Mouse (Mus musculus) forebrain, embryonic 13.5 days (tissue): ENCODE data around the gene Gcnt4. TPM values are rescaled to one million over a fixed set of nuclear protein-coding genes. Genes with fewer than 3 reads are reported as not detected.

Experiments
- ATAC-seq: fragments of 200-750 bp; cut with Nextera tagmentation; 2 replicates; pipeline ENCODE4 v1.8.0; 2017
- H3K27ac ChIP-seq: fragments of 300-500 bp; sonication (generic); 2 replicates; pipeline ENCODE4 v1.5.1; 2015; ENCODE audit warnings: inconsistent platforms, mild to moderate bottlenecking, moderate library complexity
- H3K27me3 ChIP-seq: fragments of 300-500 bp; sonication (generic); 2 replicates; pipeline ENCODE4 v1.6.1; 2015; ENCODE audit warnings: mild to moderate bottlenecking, inconsistent platforms
- H3K36me3 ChIP-seq: fragments of 300-500 bp; sonication (generic); 2 replicates; pipeline ENCODE4 v1.6.1; 2015; ENCODE audit warnings: mild to moderate bottlenecking, inconsistent platforms; ENCODE audit not compliant: poor library complexity, severe bottlenecking
- H3K4me1 ChIP-seq: fragments of 300-500 bp; sonication (generic); 2 replicates; pipeline ENCODE4 v1.6.1; 2015; ENCODE audit warnings: inconsistent platforms
- H3K4me2 ChIP-seq: fragments of 300-500 bp; sonication (generic); 2 replicates; pipeline ENCODE4 v1.6.1; 2015; ENCODE audit warnings: inconsistent platforms, mild to moderate bottlenecking, moderate library complexity
- H3K4me3 ChIP-seq: fragments of 300-500 bp; sonication (generic); 2 replicates; pipeline ENCODE4 v1.5.1; 2015; ENCODE audit warnings: mild to moderate bottlenecking, inconsistent platforms
- H3K9ac ChIP-seq: fragments of 300-500 bp; sonication (generic); 2 replicates; pipeline ENCODE4 v1.6.1; 2015; ENCODE audit warnings: mild to moderate bottlenecking, inconsistent platforms
- H3K9me3 ChIP-seq: fragments of 300-500 bp; sonication (generic); replicated peaks from 2 replicates; pipeline ENCODE4 v1.6.1; 2016; ENCODE audit warnings: inconsistent platforms
- whole genome bisulfite sequencing: fragments of 180-500 bp; shearing (Covaris S2); methylation state at CpG from one replicate; pipeline ENCODE4 v1.1.7; 2015; 5-methylcytosine and 5-hydroxymethylcytosine counted together
- polyA plus RNA-seq: library from polyadenylated mRNA; unstranded; fragments of >200 nt; fragmentation: Nextera tagmentation; extraction: Ambion mirVana; gene quantifications from 2 replicates; pipeline ENCODE4 v1.2.1, GENCODE M21; 2015

Gcnt4 gene
- polyA plus RNA-seq, 1 experiment from 2014 or later = 0.03 TPM

DNA sequence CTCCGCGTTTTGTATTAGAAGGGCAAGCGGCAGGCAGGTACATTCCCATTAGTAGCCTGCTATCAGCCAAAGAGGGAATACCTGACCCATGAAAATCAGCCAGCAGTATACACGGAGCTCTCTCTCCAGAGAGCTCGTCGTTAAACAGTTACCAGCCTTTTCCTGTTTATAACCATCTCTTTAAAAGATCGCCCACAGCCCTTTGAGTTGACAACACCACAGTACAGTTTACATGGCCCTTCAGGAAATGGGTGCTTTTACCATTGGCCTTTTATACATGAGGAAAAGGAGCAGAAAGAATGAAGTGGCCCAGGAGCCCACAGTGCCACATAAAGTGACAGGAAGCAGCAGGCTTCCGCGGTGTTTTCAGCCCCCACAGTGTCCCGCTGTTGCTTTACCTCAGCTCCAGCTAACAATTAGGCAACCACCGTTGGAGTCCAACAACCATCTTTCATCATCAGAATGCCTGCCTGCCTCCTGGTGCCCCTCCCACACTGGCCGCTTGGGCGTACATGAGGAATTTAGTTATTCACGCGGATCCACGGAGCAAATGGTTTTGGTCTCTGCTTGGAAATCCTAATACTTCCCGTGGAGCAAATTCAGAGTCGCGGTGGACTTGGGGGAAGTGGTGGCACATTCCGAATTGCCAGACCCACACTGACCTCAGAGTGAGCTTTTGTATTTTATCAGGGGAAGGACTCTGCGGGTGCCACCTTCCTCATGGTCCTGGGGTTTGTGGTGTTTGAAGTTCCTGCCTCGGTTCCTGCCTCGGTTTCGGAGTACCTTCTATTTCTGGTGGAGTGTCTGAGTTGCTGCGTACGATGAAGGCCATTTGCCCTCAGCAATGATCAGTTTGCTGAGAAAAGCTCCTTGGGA lies 59.0 kb downstream of the Gcnt4 start:
- Histone ChIP-seq H3K4me1 (no peaks in the 10 kb centered on the region), H3K9me3 (no peaks in the 10 kb centered on the region), H3K4me3 (no peak overlapping the region), H3K4me2 (no peak overlapping the region; the same call in 1 of the 2 replicates), H3K27ac (no peak overlapping the region), H3K27me3 (no peaks in the 10 kb centered on the region), H3K36me3 (no peaks in the 10 kb centered on the region), H3K9ac (no peak overlapping the region)
- WGBS = 64% methylated on average over 26 of the region's 26 CpGs
- ATAC-seq = no peak

DNA sequence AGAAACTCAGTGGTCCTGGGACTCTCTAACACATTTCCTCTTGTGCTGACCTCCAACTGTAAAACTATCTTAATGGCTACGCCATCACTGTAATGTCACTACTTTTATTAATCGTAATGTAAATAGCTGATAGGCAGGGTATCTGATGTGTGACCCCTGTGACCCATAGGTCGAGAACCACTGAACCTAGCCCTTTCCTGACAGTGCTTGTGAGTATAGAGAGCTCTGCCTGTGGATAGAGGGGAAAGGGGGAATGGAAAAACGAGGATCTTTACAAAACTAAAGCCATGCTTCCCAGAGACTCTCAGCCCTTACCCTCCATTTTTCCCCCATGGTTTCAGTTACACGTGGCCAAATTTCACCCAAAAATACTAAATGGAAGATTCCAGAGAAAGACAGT lies 60.2 kb downstream of the Gcnt4 start:
- Histone ChIP-seq H3K4me1 (no peaks in the 10 kb centered on the region), H3K4me2 (no peak overlapping the region), H3K36me3 (no peaks in the 10 kb centered on the region), H3K27me3 (no peaks in the 10 kb centered on the region), H3K27ac (no peak overlapping the region), H3K9ac (no peak overlapping the region), H3K9me3 (no peaks in the 10 kb centered on the region), H3K4me3 (no peak overlapping the region)
- ATAC-seq = no peak
- 80% methylated on average over 5 of the region's 5 CpGs for WGBS

DNA sequence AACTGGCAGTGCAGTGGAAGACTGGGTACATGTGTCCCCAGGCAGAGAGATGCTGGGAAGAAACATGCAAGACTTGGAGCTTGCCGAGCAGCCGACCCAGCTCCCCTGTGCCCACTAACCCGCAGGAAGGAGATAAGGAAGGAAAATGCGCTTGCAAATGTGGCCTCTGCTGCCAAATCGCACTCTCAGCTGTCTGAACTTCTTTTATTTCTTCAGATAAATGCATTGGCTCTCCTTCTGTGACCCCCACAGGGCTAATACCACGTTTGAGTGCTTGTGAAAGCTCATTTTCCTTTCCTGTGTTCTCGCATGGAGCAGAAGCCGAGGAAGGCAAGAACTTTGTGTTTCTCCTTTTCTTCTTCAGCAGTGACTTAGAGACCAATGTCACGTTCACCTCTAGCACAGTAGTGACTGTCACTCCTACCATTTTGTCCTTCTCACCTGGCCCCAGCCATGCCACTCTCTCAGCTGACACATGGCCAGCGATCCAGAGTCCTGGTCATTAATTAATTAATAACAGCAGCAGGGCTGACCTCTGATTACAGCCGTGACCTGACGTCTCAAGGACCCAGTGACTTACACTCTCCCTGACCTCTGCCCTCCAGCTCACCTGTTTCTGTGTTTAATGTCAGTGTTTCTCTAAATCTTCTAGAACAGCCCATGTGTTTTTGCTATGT lies 61.2 kb downstream of the Gcnt4 start:
- Histone ChIP-seq H3K27ac (no peak overlapping the region), H3K27me3 (no peaks in the 10 kb centered on the region), H3K9ac (no peak overlapping the region), H3K4me1 (no peaks in the 10 kb centered on the region), H3K4me3 (no peak overlapping the region), H3K4me2 (no peak overlapping the region), H3K9me3 (no peaks in the 10 kb centered on the region), H3K36me3 (no peaks in the 10 kb centered on the region)
- 72% methylated on average over 12 of the region's 12 CpGs for WGBS
- no peak for ATAC-seq

DNA sequence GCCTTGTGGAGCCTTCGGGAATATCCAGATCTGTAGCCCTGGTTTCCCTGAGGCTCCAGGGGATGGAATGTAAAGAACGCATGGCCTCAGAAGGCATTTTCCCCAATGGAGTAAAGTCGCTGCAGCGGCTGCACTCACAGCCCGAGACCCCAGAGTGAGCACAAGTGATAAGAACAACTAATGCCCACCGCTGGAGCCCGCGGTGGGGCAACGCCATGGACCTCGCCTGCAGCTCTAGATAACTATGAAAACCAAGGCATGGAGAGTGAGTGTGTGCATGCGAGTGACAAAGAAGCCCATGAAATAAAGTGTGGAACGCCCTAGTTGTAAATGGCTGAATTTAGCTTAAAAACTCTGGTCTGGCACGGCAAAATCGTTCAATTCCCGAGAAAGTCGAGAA lies 64.6 kb downstream of the Gcnt4 start:
- no peak overlapping the region for H3K9ac ChIP-seq
- 96% methylated on average over 16 of the region's 16 CpGs for WGBS
- no peak for ATAC-seq
- H3K9me3 ChIP-seq = no peaks in the 10 kb centered on the region
- H3K4me1 ChIP-seq = no peaks in the 10 kb centered on the region
- no peak overlapping the region for H3K4me2 ChIP-seq
- no peak overlapping the region for H3K4me3 ChIP-seq
- H3K27ac ChIP-seq = no peak overlapping the region
- no peaks in the 10 kb centered on the region for H3K36me3 ChIP-seq
- no peaks in the 10 kb centered on the region for H3K27me3 ChIP-seq

DNA sequence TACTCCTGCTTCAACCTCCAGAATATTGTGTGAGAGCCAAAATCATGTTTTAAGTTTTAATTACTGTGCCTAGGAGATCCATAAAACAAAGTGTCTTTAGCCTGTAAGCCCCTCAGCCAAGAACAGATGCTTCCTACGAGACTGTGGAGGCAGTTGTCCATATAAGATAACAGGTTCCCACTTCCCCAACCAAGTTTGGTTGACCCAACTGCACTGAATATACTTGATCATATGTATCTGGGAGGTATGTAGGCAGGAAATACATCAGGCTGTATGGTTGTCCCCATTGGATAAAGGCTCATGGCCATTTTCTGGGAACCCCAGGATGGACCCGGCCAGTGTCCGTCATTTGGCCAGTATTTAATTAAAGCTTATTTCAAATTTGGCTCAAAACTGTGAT lies 65.6 kb downstream of the Gcnt4 start:
- Histone ChIP-seq H3K4me2 (no peak overlapping the region), H3K27ac (no peak overlapping the region), H3K36me3 (no peaks in the 10 kb centered on the region), H3K4me1 (no peaks in the 10 kb centered on the region), H3K9me3 (no peaks in the 10 kb centered on the region), H3K9ac (no peak overlapping the region), H3K27me3 (no peaks in the 10 kb centered on the region), H3K4me3 (no peak overlapping the region)
- 90% methylated on average over 3 of the region's 3 CpGs for WGBS
- ATAC-seq = no peak

DNA sequence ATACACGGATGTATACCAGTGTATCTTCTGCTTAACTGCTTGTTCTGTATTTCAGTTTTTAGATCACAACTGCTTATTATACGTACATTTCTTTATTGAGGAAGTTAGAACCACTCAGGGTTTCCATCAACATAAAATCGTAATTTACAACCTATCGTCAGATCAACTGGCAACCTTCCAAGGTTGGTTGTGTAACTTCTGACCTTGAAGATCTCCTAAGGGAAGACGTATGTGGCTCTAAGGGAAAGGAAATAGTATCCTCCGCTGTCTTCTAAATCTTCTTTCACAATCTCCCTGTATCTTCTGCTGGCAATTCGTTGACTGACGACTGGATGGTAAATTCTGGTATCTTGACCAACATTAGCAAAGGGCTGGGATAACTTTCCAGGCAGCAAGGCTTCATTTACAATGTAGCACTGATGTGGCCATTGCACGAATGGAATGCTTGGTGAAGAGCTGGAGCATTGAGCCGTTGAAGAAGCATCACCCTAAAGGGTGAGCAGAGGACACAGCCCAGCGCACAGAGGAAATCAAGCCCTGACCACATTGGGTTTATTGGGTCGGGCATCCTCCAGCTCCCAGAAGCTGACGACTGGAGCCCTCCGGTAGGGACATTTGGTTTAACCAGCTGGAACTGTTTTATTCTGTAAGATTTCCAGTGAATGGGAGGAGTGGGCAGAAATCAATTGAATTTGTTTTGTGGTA lies 66.2 kb downstream of the Gcnt4 start:
- Histone ChIP-seq H3K27me3 (no peaks in the 10 kb centered on the region), H3K4me2 (no peak overlapping the region), H3K4me1 (no peaks in the 10 kb centered on the region), H3K9ac (no peak overlapping the region), H3K36me3 (no peaks in the 10 kb centered on the region), H3K27ac (no peak overlapping the region), H3K4me3 (no peak overlapping the region), H3K9me3 (no peaks in the 10 kb centered on the region)
- no peak for ATAC-seq
- WGBS = 88% methylated on average over 14 of the region's 14 CpGs

DNA sequence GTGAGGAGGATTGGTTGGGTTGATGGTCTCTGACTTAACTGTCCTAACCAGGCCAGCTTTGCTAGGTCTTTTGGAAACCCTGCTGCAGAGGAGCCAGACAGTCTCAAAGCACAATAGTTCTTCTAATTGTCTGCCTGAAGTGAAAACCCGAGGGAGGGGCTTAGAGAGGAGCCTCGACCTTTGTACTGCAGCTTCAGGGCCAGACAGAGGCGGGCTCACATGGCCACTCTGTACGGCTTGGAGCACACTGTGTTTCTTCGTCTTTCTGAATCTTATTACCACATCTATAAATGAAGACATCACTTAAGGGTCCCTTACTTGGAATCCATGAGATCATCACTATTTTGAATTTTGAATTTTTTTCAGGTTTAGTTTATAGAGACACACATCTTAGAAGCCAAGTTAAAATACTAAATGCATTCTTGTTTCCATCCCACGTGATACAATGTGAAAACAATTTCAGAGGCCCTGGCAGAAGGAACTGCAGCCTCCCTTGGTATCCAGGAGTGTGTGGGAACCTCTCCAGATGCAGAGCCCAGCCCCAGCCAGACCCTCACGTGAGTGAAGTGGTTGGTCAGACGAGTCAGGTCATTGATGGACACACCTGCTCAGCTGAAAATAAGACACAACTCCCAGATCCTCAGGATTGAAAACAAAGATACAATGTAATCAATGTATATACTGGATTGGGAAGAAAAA lies 69.0 kb downstream of the Gcnt4 start:
- H3K4me2 ChIP-seq = no peak overlapping the region
- H3K36me3 ChIP-seq = no peaks in the 10 kb centered on the region
- no peak overlapping the region for H3K4me3 ChIP-seq
- H3K27me3 ChIP-seq = no peaks in the 10 kb centered on the region
- H3K9ac ChIP-seq = no peak overlapping the region
- H3K4me1 ChIP-seq = no peaks in the 10 kb centered on the region
- WGBS = 37% methylated on average over 8 of the region's 8 CpGs
- no peak overlapping the region for H3K27ac ChIP-seq
- H3K9me3 ChIP-seq = no peaks in the 10 kb centered on the region
- no peak for ATAC-seq

DNA sequence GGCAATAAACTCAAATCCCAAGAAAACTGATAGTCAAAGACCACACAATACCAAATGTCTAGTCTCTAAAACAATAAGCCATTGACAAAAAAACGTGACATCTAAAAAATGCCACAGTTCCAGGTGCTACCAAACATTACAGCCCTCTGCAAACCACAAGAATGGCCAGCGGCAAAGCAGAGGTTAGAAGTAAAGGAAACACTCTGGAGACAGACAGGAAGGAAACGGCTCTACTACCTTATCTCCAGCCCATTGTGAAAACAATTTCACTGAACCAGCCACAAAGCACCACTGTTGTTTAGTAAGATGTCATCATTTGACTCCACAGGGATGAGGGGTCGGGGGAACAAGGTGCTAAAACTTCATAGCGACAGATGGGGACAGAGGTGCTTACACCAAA lies 70.8 kb downstream of the Gcnt4 start:
- Histone ChIP-seq H3K4me1 (no peaks in the 10 kb centered on the region), H3K27me3 (no peaks in the 10 kb centered on the region), H3K4me2 (no peak overlapping the region), H3K36me3 (no peaks in the 10 kb centered on the region), H3K27ac (no peak overlapping the region), H3K9ac (no peak overlapping the region), H3K9me3 (no peaks in the 10 kb centered on the region), H3K4me3 (no peak overlapping the region)
- ATAC-seq = no peak
- WGBS = 81% methylated on average over 5 of the region's 5 CpGs

DNA sequence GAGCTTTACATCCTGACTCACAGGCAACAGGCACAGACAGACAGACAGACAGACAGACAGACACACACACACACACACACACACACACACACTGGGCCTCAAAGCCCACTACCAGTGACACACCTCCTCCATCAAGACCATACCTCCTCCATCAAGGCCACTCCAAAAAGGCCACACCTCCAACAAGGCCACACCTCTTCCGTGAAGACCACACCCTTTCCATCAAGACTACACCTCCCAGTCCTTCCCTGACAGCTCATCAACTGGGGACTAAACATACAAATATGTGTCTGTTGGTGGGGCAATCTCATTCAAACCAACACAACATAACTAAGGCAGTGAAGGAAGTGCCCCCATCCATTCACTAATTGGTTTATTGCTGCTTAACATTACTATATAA lies 72.6 kb downstream of the Gcnt4 start:
- Histone ChIP-seq H3K27ac (no peak overlapping the region), H3K4me1 (no peaks in the 10 kb centered on the region), H3K9ac (no peak overlapping the region), H3K4me3 (no peak overlapping the region), H3K27me3 (no peaks in the 10 kb centered on the region), H3K36me3 (no peaks in the 10 kb centered on the region), H3K4me2 (no peak overlapping the region), H3K9me3 (no peaks in the 10 kb centered on the region)
- no peak for ATAC-seq
- 71% methylated on average over 1 of the region's 1 CpGs for WGBS
